Mouse (Mus musculus): ENCODE measurements at regions not wholly inside any gene's neighbourhood (a gene's known extent, or its start where the extent isn't known, plus 50 kb on each side); places are given as distances from the start of the nearest gene placed in this dataset.

- H3K4me2 ChIP-seq, result no peak overlapping the region
- H3K36me3 ChIP-seq, result no peaks in the 10 kb centered on the region
- H3K4me1 ChIP-seq, result no peaks in the 10 kb centered on the region
- no peak overlapping the region for H3K27ac ChIP-seq
- ATAC-seq (ENCODE audit: insufficient number of reproducible peaks, low FRiP score, low TSS enrichment, low read depth), result no peak
- no peak overlapping the region for H3K9ac ChIP-seq
- 61% methylated on average over 3 of the region's 3 CpGs for WGBS
- H3K4me3 ChIP-seq, result no peak overlapping the region
- no peaks in the 10 kb centered on the region for H3K27me3 ChIP-seq
- H3K9me3 ChIP-seq, result no peaks in the 10 kb centered on the region
Measured at GRCm38 (mm10) chr17:14538527-14538926, 155.5 kb downstream of the Thbs2 start.

GRCm38 (mm10) chr17:14532979-14533314, 161.1 kb downstream of the Thbs2 start:
- Histone ChIP-seq H3K27ac (0 out of 2 replicates have a peak overlapping the region, but pooled peaks have one; percentile 43), H3K4me1 (no peaks in the 10 kb centered on the region; the same call in 1 of the 2 replicates), H3K4me3 (no peak overlapping the region), H3K4me2 (no peak overlapping the region), H3K9me3 (no peaks in the 10 kb centered on the region), H3K9ac (no peak overlapping the region), H3K36me3 (no peaks in the 10 kb centered on the region), H3K27me3 (no peaks in the 10 kb centered on the region)
- 66% methylated on average over 4 of the region's 4 CpGs for WGBS
- ATAC-seq (ENCODE audit: insufficient number of reproducible peaks, low FRiP score, low TSS enrichment, low read depth), result no peak

GRCm38 (mm10) chr17:14532298-14532978, 161.6 kb downstream of the Thbs2 start:
- Histone ChIP-seq H3K27me3 (no peaks in the 10 kb centered on the region), H3K9ac (no peak overlapping the region), H3K27ac (peak overlapping the region; percentile 43; the same call in 1 of the 2 replicates), H3K4me1 (no peaks in the 10 kb centered on the region; the same call in 1 of the 2 replicates), H3K9me3 (no peaks in the 10 kb centered on the region), H3K4me2 (no peak overlapping the region), H3K4me3 (no peak overlapping the region), H3K36me3 (no peaks in the 10 kb centered on the region)
- 0 out of 2 replicates have a peak, but pooled peaks have one; percentile 74 for ATAC-seq (ENCODE audit: insufficient number of reproducible peaks, low FRiP score, low TSS enrichment, low read depth)
- 62% methylated on average over 8 of the region's 8 CpGs for WGBS

- H3K36me3 ChIP-seq, result no peaks in the 10 kb centered on the region
- no peaks in the 10 kb centered on the region for H3K9me3 ChIP-seq
- no peak overlapping the region for H3K4me2 ChIP-seq
- H3K27me3 ChIP-seq, result no peaks in the 10 kb centered on the region
- no peaks in the 10 kb centered on the region; the same call in 1 of the 2 replicates for H3K4me1 ChIP-seq
- H3K4me3 ChIP-seq, result no peak overlapping the region
- WGBS, result 76% methylated on average over 3 of the region's 3 CpGs
- H3K9ac ChIP-seq, result no peak overlapping the region
- H3K27ac ChIP-seq, result 0 out of 2 replicates have a peak overlapping the region, but pooled peaks have one; percentile 43
- ATAC-seq (ENCODE audit: insufficient number of reproducible peaks, low FRiP score, low TSS enrichment, low read depth), result no peak
Measured at GRCm38 (mm10) chr17:14531796-14532195, 162.2 kb downstream of the Thbs2 start.

GRCm38 (mm10) chr17:14527691-14528090, 166.3 kb downstream of the Thbs2 start:
- Histone ChIP-seq H3K4me1 (peaks cover 12% of the 10 kb centered on the region), H3K27ac (no peak overlapping the region), H3K4me2 (no peak overlapping the region), H3K9me3 (no peaks in the 10 kb centered on the region), H3K27me3 (no peaks in the 10 kb centered on the region; the same call in 1 of the 2 replicates), H3K36me3 (no peaks in the 10 kb centered on the region), H3K4me3 (no peak overlapping the region), H3K9ac (no peak overlapping the region)
- 83% methylated on average over 2 of the region's 2 CpGs for WGBS
- no peak for ATAC-seq (ENCODE audit: insufficient number of reproducible peaks, low FRiP score, low TSS enrichment, low read depth)

- Histone ChIP-seq H3K36me3 (no peaks in the 10 kb centered on the region), H3K27me3 (peaks cover 13% of the 10 kb centered on the region; the same call in 1 of the 2 replicates), H3K4me1 (peaks cover 12% of the 10 kb centered on the region; the same call in 1 of the 2 replicates), H3K9ac (no peak overlapping the region), H3K4me2 (no peak overlapping the region), H3K9me3 (no peaks in the 10 kb centered on the region), H3K27ac (no peak overlapping the region), H3K4me3 (no peak overlapping the region)
- ATAC-seq (ENCODE audit: insufficient number of reproducible peaks, low FRiP score, low TSS enrichment, low read depth), result no peak
- WGBS, result 75% methylated on average over 7 of the region's 7 CpGs
Measured at GRCm38 (mm10) chr17:14525255-14525654, 168.8 kb downstream of the Thbs2 start.

GRCm38 (mm10) chr17:14524426-14525236, 169.4 kb downstream of the Thbs2 start:
- peaks cover 13% of the 10 kb centered on the region; the same call in 1 of the 2 replicates for H3K27me3 ChIP-seq
- ATAC-seq (ENCODE audit: insufficient number of reproducible peaks, low FRiP score, low TSS enrichment, low read depth), result no peak
- no peak overlapping the region for H3K27ac ChIP-seq
- no peaks in the 10 kb centered on the region for H3K36me3 ChIP-seq
- no peak overlapping the region for H3K4me2 ChIP-seq
- H3K9me3 ChIP-seq, result no peaks in the 10 kb centered on the region
- H3K9ac ChIP-seq, result no peak overlapping the region
- no peak overlapping the region for H3K4me3 ChIP-seq
- 44% methylated on average over 13 of the region's 13 CpGs for WGBS
- H3K4me1 ChIP-seq, result peaks cover 12% of the 10 kb centered on the region; the same call in 1 of the 2 replicates

- peaks cover 13% of the 10 kb centered on the region; the same call in 1 of the 2 replicates for H3K27me3 ChIP-seq
- no peak overlapping the region for H3K4me2 ChIP-seq
- no peaks in the 10 kb centered on the region for H3K36me3 ChIP-seq
- H3K27ac ChIP-seq, result no peak overlapping the region
- no peak overlapping the region for H3K9ac ChIP-seq
- no peaks in the 10 kb centered on the region for H3K9me3 ChIP-seq
- 50% methylated on average over 2 of the region's 2 CpGs for WGBS
- H3K4me1 ChIP-seq, result peaks cover 22% of the 10 kb centered on the region
- H3K4me3 ChIP-seq, result no peak overlapping the region
- ATAC-seq (ENCODE audit: insufficient number of reproducible peaks, low FRiP score, low TSS enrichment, low read depth), result no peak
Measured at GRCm38 (mm10) chr17:14522011-14522410, 172.0 kb downstream of the Thbs2 start.

- no peaks in the 10 kb centered on the region for H3K36me3 ChIP-seq
- 18% methylated on average over 5 of the region's 5 CpGs for WGBS
- no peak for ATAC-seq (ENCODE audit: insufficient number of reproducible peaks, low FRiP score, low TSS enrichment, low read depth)
Measured at GRCm38 (mm10) chr17:14520565-14520964, 173.5 kb downstream of the Thbs2 start.

GRCm38 (mm10) chr17:14519367-14519766, 174.7 kb downstream of the Thbs2 start:
- Histone ChIP-seq H3K36me3 (no peaks in the 10 kb centered on the region), H3K9me3 (no peaks in the 10 kb centered on the region), H3K4me3 (no peak overlapping the region), H3K4me2 (no peak overlapping the region), H3K27ac (no peak overlapping the region), H3K27me3 (peaks cover 13% of the 10 kb centered on the region; the same call in 1 of the 2 replicates), H3K9ac (no peak overlapping the region), H3K4me1 (peaks cover 18% of the 10 kb centered on the region)
- 82% methylated on average over 4 of the region's 4 CpGs for WGBS
- ATAC-seq (ENCODE audit: insufficient number of reproducible peaks, low FRiP score, low TSS enrichment, low read depth), result no peak

More at GRCm38 (mm10) chr17:14520565-14520964, 173.5 kb downstream of the Thbs2 start:
- Histone ChIP-seq H3K27ac (no peak overlapping the region), H3K4me1 (peaks cover 19% of the 10 kb centered on the region), H3K4me2 (no peak overlapping the region), H3K27me3 (peaks cover 13% of the 10 kb centered on the region; the same call in 1 of the 2 replicates), H3K9ac (no peak overlapping the region), H3K9me3 (no peaks in the 10 kb centered on the region), H3K4me3 (no peak overlapping the region)

GRCm38 (mm10) chr17:14518216-14518615, 175.8 kb downstream of the Thbs2 start:
- Histone ChIP-seq H3K4me2 (no peak overlapping the region), H3K9ac (no peak overlapping the region), H3K27ac (no peak overlapping the region), H3K36me3 (no peaks in the 10 kb centered on the region), H3K4me1 (peaks cover 27% of the 10 kb centered on the region), H3K27me3 (peaks cover 13% of the 10 kb centered on the region; the same call in 1 of the 2 replicates), H3K9me3 (no peaks in the 10 kb centered on the region), H3K4me3 (no peak overlapping the region)
- no peak for ATAC-seq (ENCODE audit: insufficient number of reproducible peaks, low FRiP score, low TSS enrichment, low read depth)
- 63% methylated on average over 12 of the region's 12 CpGs for WGBS

GRCm38 (mm10) chr17:14517368-14517767, 176.7 kb downstream of the Thbs2 start:
- no peak for ATAC-seq (ENCODE audit: insufficient number of reproducible peaks, low FRiP score, low TSS enrichment, low read depth)
- no peaks in the 10 kb centered on the region for H3K9me3 ChIP-seq
- H3K9ac ChIP-seq, result no peak overlapping the region
- H3K27ac ChIP-seq, result no peak overlapping the region
- no peak overlapping the region for H3K4me2 ChIP-seq
- H3K4me1 ChIP-seq, result peaks cover 27% of the 10 kb centered on the region
- peaks cover 11% of the 10 kb centered on the region; the same call in 1 of the 2 replicates for H3K27me3 ChIP-seq
- H3K36me3 ChIP-seq, result no peaks in the 10 kb centered on the region
- WGBS, result 66% methylated on average over 5 of the region's 5 CpGs
- no peak overlapping the region for H3K4me3 ChIP-seq
